Mouse (Mus musculus) CH12.LX (cell line): Measurements from ENCODE around the gene Pcmt1.

Source experiments
- CTCF ChIP-seq, 2 experiments: IDR thresholded peaks in 1 of 2; conservative IDR thresholded peaks in 1 of 2; 2 replicates each; pipeline ENCODE4 v1.5.1; 2011 to 2012; ENCODE audit warnings: low read depth in 2 of 2, low read length in 2 of 2, improper control_type of control experiment in 1 of 2, inconsistent platforms in 1 of 2, mild to moderate bottlenecking in 1 of 2, moderate library complexity in 1 of 2
- TCF12 ChIP-seq: IDR thresholded peaks from 2 replicates; pipeline ENCODE4 v1.6.1; 2014; ENCODE audit warnings: low read depth, mild to moderate bottlenecking, inconsistent platforms, low read length, improper control_type of control experiment
- UBTF ChIP-seq: IDR thresholded peaks from 2 replicates; pipeline ENCODE4 v1.6.1; 2012; ENCODE audit warnings: low read depth, mild to moderate bottlenecking, inconsistent platforms, low read length, improper control_type of control experiment, moderate library complexity

- no peak for TF ChIP-seq UBTF
- no peak for TF ChIP-seq CTCF (conservative IDR thresholded peaks at IDR 0.05 in 1 of 2, IDR thresholded peaks at IDR 0.05 in 1 of 2; ENCODE audit: low read depth in 2 of 2, low read length in 2 of 2)
- TF ChIP-seq TCF12 = no peak
Measured at GRCm38 (mm10) chr10:7712506-7712905, 31.6 kb upstream of the Pcmt1 start.
